Mouse (Mus musculus): ENCODE data around the gene Pcolce2.

The Pcolce2 gene

GRCm38 (mm10) chr9:95736238-95736637 is 98.8 kb downstream of the Pcolce2 start:
- no peak for DNase-seq

DNA sequence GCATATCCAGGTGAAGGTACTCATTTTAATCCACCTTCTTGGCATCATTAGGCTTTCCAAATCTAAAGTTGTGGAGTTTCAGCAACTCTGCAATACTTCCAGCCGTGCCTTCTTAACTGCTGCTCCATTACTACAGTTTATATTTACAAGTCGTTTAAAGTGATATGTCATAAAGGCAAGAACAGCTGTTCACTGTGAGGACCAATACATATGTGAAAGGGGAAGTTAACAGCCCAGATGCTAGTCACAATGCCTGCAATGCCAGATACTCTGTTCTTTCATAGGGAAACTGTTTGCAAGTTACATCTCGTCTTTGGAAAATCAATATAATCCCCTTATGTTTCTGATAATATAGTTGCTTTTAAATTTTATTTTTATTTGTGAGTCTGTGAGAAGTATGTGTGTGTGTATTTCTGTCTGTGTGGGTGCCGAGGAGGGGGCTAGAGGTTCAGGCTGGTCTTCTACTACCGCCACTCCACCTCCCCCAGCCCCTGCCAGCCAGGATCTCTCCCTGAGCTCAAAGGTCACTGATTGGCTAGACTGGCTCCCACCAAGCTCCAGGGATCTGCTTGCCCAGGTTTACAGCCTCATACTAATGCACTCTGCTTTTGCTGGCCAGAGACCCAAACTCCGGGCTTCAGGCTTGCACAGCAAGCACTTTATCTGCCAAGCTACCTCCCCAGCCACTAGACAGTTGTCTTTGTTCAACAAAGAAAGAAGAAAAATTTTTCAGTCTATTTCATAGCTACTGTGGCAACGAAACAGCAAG is 107.6 kb downstream of the Pcolce2 start:
- no peak for DNase-seq

GRCm38 (mm10) chr9:95747298-95747697 is 109.9 kb downstream of the Pcolce2 start:
- DNase-seq = no peak
